ENCODE assay signal across 8 mouse cellular contexts in the genomic region with DNA sequence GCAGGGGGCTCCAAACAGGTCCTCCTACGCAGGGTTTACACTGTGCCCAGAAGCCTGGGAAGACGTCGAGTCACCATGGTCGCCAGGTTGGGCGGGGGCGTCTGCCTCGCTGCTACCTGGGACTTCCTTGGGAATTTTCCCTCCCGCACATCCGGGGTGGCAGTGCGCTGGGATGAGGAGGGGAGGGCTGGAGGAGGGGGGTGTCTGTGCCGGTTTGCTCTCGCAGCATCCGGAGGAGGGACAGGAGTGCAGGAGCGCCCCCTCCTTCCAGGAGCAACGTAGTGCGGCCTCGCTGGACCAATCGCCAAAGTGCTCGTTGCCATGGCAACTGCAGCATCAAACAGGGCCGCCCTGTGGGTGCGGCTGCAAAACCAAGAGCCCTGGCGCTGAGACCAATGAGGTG.
DNase-seq lines count a peak whose midpoint lies in the region; ATAC-seq lines count a peak whose summit lies in the region.

No protein-coding gene starts in this region.

- H3K9me3 ChIP-seq in megakaryocyte, embryonic 14.5 days, result no peaks in the 10 kb centered on the region

- DNase-seq in embryo, embryonic 10.5 days (ENCODE audit: low spot score), result peak; percentile 92
- peak; percentile 38 to 57 for DNase-seq in gastrocnemius, postnatal 36 days
- DNase-seq in left cerebral cortex, adult 8-10 months (ENCODE audit: low spot score in 2 of 2), result peak; percentile 67 to 98
- DNase-seq in right cerebral cortex, postnatal 10 days (ENCODE audit: low spot score in 2 of 2), result peak; percentile 96 to 98
- peak; percentile 67 to 81 for DNase-seq in urinary bladder, postnatal 4 days (ENCODE audit: low spot score in 2 of 2)

- H3K36me3 ChIP-seq in megakaryocyte, embryonic 14.5 days (replicated peaks; ENCODE audit: low read length), result no peaks in the 10 kb centered on the region

- H3K4me3 ChIP-seq in megakaryocyte, embryonic 14.5 days (replicated peaks), result peak overlapping the region; percentile 43

- peaks cover 22% of the 10 kb centered on the region for H3K4me1 ChIP-seq in megakaryocyte, embryonic 14.5 days

- intact Hi-C loops in gastrocnemius, postnatal 36 days (cut with DNase I), result no loop called here

- ATAC-seq in activated CD4-positive, CD25-positive, alpha-beta regulatory T cell, adult 4 months, result peak; percentile 90
- ATAC-seq in inflammation-experienced regulatory T-cells, adult 6 months, result peak; percentile 89

- H3K27me3 ChIP-seq in megakaryocyte, embryonic 14.5 days (replicated peaks), result peaks cover 90% of the 10 kb centered on the region

Comparison
In these comparisons a context has a peak if more than half of its experiments do, and no peak if none do; other contexts are left out.
1. Peak in every context shown above with its lines: DNase-seq, ATAC-seq and H3K4me3 ChIP-seq.